Mouse (Mus musculus) liver, embryonic 14.5 days (tissue): Measurements from ENCODE around the gene Gpr88.

Source experiments
- CTCF ChIP-seq: IDR thresholded peaks from 2 replicates; pipeline ENCODE4 v1.5.1; 2016; ENCODE audit warnings: antibody characterized with exemption, low read depth, control low read depth
- EP300 ChIP-seq: IDR thresholded peaks from 2 replicates; pipeline ENCODE4 v1.6.1; 2016; ENCODE audit warnings: antibody characterized with exemption, low read depth

GRCm38 (mm10) chr3:116210720-116211121 is 42.6 kb downstream of the Gpr88 start:
- no peak for TF ChIP-seq CTCF
- no peak for TF ChIP-seq EP300
